Mouse (Mus musculus): ENCODE results near the gene Fkbp5.

The Fkbp5 gene

DNA sequence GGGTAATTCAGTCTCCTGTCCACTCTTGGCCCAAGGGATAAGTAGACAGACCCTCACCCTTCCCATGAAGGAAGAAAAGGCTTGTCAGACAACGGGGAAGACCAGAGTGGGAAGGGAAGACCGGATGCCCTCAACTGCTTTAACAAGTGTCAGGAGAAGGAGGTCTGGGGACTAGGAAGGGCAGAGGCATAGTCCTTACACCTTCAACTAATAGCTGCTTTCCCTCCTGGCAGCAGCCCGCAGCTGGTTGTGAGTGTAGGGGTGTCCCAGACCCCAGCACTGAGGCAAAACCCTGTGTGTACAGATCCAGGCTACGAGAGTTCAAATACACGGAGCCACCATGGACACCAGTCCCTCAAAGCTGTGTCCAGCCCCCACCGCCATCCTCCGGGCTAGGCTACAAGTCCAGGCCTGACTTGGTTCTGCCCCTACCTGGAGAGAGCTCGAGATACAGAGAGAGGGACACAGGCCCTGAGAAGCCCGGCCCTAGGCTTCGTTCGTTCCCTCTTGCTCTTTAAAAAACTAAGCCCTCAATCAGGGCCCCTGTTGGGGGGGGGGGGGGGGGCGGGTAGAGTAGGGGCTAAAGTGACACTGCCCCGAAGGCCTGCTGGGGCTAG, 168.0 kb downstream of the Fkbp5 start:
- in situ Hi-C loops (cut with MboI, MseI): no loop called here
